Mouse (Mus musculus) CD8-positive naive resting alpha-beta T cell, adult 2 months (primary cell): Measurements from ENCODE around the gene Llgl2.

ENCODE experiments used
- DNase-seq, 2 experiments: peaks; one replicate each; pipeline ENCODE4 v3.0.0; 2022; ENCODE audit warnings: low read depth in 2 of 2, low spot score in 2 of 2

The Llgl2 gene

DNA sequence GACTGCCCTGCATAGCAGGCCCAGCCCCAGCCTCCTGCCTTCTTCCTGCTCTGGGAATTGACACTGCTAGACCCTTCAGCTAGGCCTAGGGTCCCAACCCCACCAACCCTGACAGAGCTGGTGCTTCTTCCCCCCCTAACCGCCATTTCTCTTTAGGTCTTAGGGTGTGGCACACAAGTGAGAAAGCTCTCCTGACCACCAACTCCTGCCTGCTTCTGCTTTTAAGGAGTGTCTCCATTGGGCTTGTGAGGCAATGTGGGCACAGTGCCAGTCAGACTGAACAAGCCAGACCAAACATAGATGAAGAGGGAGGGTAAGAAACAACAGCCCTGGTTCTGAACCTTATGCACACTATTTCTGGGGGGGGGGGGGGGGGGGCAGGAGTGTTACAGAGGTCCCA lies 79.0 kb downstream of the Llgl2 start:
- no peak for DNase-seq

DNA sequence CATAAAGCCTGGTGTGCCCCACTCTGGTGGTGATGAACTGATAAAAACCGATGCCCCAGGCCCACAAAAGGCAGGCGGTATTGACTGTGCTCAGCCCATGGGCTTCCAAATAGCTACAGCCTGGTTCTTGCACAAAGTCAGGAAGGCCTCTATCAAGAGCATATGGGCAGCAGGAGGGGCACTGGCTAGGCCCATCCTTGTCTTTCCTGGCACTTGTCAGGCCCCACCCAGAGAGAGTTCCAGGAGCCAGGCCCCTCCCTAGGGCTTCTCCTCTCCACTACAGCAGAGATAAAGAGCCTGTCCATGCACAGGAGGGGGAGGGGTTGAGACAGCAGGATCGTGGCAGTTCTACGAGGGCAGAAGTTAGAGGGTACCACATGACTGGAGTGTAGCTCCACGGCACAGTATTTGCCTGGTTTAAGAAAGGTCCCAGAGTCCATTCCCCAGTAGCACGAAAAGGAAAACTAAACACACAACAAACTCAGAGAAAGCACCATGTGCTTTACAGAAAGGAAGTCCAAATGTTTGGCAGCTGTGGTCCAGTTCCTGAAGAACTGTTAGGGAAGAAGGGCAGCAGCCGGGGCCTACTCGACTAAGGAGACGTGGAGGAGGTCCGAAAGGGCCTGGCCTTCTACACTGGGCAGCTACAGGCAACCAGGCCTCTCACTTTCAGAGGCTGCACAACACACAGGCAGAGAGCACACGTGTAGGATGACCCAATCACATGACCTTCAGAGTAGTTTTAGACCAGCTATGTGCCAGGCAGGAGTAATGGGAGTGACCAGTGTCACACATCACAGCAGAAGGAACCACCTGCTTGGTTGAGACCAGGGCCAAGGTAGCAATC lies 79.8 kb downstream of the Llgl2 start:
- DNase-seq = no peak

DNA sequence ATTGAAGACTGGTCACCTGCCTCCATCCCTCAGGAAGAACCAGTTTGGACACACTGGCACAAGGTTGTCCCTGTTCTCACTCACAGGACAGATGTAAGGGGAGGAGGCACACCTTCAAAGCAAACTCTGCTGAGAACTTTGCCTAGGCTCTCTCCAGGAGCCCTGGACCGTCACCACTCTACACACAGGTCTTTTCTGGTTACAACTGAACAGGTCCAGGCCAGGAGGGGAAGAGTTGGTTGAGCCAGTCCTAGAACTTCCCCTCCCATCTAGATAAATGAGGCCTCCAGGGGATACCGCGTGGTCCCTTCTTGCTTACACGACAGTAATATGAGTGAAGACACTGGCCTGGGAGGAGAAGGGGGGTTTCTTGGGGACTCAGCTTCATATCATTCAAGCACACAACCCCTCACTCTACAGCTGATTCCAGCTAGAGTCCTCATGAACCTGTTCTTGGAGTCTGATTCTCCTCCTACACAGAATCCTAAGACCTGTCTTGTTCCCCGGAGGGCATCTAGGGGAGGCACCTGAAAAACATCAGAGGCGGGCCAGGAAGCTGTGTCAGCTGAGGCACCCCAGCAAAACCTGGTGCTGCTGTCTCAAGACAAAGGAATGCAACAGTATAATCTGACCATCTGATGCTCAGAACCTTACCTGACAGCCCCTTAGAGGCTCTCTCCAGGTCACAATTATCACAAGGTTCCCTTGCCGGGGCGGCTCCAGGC lies 80.5 kb downstream of the Llgl2 start:
- no peak for DNase-seq
